Mouse (Mus musculus) cerebellum, adult 11 months (tissue): ENCODE measurements around the gene Retreg1.

Experiments
- DNase-seq: peaks from one replicate; pipeline ENCODE4 v3.0.0; 2022

Retreg1 gene

DNA sequence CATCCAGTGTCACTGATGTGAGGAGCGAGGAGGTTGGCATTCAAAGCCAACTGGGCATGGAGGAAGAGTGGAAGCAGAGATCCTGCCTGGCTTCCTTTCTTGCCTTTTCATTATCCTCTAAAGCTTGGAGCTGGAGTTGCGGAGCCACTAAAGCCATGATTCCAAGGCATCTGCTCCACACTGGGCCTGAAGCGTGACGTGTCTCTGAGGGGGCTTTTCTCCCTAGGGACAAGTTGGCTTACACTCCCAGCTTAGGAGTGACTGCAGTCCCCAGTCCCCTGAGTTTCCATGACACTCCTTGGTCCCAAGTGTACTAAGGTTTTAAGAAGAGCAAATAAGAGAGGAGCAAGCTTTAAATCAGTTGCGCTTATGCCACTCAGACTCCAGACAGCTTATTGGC is 179.7 kb downstream of the Retreg1 start:
- no peak for DNase-seq
